Mouse (Mus musculus) natural killer cell, adult 2 months (primary cell): Measurements from ENCODE around the gene Klk9.
A peak's percentile ranks its signal among the peaks of the same experiment; 100 is the strongest.

ENCODE experiments used
- DNase-seq, 2 experiments: peaks; one replicate each; pipeline ENCODE4 v3.0.0; 2022; ENCODE audit warnings: low spot score in 2 of 2

Klk9 gene

DNA sequence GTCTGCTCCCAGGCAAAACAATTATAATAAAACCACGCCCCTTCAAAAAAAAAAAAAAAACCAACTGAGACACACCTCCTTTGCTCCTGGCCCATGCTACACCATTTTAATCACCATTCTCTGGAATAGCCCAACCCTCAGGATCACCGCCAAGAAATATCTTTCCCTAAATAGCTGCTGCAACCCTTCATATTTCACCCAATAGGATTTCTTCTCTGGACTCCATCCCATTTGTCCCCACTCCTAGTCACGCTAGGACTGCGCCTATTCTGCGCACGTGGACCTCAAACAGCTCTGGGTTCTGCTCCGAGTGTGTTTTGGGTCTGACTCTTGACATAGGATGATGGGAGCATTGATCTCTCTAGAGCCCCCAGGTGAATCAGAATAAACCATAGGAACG lies 4.7 kb downstream of the Klk9 start:
- no peak for DNase-seq

GRCm38 (mm10) chr7:43797333-43797769 lies 5.7 kb downstream of the Klk9 start, which contains the start of gene Klk8:
Gene Klk8, plus strand, starts transcription at chr7:43797577.
- DNase-seq, result peak in 1 of 2 experiments; percentile 26

DNA sequence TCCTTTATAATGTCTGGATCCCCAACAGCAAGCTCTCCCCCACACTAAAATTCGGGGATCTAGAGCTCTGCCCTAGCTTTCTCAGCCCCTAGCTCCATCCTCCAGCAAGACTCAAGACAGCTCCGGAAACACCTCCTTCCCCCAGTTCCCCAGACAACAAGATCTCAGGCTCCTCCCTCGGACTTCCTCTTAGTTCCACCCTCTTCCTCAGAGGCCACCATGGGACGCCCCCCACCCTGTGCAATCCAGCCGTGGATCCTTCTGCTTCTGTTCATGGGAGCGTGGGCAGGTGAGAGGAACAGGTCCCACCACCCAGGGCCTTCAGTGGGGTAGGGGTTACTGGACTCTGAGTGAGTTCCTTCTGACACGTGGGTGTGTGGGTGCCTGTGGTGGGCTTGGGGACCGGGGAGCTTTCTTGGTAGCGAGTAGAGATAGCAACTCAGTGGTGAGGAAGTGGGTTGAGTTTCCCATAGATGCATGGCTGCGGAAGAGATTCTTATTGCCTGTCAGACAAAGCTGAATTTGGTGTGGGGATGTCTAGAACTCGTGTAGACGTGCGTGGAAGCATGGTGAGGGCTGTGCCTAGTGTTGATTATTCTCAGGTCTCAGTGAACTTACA lies 6.3 kb downstream of the Klk9 start:
- DNase-seq, result peak in 1 of 2 experiments; percentile 11

GRCm38 (mm10) chr7:43799876-43800275 lies 8.2 kb downstream of the Klk9 start:
- no peak for DNase-seq

DNA sequence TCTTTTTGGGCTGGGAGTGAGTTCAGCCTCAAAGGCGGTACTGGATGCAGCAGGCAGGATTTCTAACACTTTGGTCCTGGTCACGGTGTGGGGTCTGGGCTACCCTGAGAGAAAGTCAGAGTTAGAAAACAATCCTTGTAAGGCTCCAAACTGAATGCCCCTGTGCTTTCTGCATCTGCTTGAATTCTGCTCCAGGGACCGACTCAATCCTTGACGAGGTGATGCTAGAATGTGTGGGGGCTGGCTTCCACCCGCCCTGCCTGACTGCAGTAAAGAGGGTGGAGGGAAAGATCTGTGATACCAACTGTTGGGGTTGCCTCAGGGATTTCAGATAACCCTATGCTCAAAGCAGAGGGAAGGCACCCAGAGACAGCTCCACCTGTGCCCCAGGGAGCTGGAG lies 19.3 kb downstream of the Klk9 start, which contains the start of gene Klk7:
Klk7 (plus strand) TSS at position 301 of the 400 bp plus-strand sequence.
- no peak for DNase-seq

- DNase-seq, result no peak
Observed at GRCm38 (mm10) chr7:43815211-43815610, 23.5 kb downstream of the Klk9 start.

DNA sequence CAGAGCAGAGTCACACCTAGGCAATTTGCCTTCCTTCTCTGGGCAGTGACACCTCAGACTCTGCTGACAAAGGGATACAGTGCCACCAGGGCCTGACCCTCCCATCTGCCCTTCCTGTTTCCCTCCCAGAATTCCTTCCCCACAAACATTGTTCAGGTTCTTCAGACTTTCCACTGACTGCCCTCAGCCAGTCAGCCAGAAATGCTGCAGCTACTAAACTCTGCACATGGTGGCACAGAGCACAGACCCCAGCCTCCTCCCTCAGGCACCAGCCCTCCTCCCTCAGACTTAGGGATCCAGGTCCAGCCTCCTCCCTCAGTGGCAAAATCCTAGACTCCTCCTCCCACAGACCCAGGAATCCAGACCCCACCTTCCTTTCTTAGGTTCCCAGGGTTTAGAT lies 25.1 kb downstream of the Klk9 start:
- no peak for DNase-seq

DNA sequence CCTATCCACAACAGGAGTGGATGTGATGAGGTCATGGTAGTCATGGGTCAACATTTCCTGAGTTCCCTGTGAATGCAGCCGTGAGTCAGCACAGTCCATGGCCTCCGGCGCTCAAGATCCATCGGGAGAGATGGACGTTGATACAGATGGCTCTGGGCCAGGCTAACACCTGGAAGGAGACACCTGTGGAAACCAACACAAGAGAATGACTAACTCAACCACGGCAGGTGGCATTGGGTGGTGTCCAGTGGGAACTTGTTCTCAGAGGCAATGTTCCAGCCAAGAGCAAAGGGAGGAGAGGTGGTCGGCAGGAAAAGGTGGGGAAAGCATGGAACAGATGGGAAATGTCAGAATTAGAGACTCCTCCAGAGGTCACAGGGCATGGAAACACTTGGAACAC lies 29.9 kb downstream of the Klk9 start:
- no peak for DNase-seq

DNA sequence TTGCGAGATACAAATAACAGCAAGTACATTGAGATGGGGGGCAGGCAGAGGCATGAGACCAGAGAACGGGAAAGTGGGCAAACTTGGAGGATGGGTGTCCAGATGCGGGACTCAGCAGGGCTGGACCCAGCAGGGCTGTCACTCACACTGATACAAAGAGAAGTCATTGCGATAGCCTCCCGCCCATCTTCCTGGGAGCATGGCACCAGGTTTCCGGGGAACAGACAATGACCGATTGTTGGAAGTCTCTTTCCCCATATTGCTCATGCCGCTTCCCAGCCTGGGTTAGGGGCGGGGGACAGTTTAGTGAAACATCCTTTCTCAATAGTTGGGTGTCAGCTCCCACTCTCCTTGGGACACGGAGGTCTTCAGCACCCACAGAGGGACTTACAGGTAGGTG lies 32.5 kb downstream of the Klk9 start, which contains the start of gene Klk6:
Klk6 (plus strand) TSS at position 301 of the 400 bp plus-strand sequence.
- DNase-seq, result no peak

GRCm38 (mm10) chr7:43826056-43826455 lies 34.4 kb downstream of the Klk9 start:
- DNase-seq, result no peak

- no peak for DNase-seq
Observed at GRCm38 (mm10) chr7:43827706-43828105, 36.0 kb downstream of the Klk9 start.

DNA sequence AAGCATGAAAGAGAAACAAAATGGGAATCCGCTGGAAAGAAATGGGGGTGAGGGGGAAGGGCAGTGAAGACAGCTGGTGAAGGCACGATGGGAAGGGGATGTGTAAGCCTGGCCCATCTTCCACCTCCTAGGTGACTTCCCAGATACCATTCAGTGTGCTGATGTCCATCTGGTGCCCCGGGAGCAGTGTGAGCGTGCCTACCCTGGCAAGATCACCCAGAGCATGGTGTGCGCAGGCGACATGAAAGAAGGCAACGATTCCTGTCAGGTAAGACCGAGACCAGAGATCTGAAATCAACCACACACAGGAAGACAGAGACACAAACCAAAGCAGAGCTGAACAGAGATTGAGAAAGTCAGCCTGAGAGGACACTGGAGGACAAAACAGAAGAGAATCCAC lies 37.3 kb downstream of the Klk9 start:
- no peak for DNase-seq

GRCm38 (mm10) chr7:43841701-43842100 lies 50.0 kb downstream of the Klk9 start, which contains the start of gene Klk5:
Gene Klk5, plus strand, starts transcription at chr7:43841971.
- no peak for DNase-seq

DNA sequence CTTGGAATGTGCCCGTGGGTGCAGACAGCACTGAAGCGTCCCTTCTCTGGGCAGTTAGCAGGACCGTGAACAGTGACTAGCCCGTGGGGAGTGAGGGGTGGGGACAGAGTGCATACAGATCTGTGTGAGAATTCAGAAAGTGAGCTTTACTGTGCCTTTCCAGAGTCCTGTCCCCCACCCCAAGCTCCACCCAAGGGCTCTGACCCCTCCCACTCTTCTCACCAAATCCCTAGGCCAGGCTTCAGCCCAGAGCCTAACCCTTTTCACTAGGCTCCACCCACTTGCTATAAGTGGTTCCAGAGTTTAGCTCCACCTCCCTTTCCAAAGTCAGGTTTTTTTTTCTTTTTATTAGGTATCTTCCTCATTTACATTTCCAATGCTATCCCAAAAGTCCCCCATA lies 52.1 kb downstream of the Klk9 start:
- DNase-seq, result no peak
